Mouse (Mus musculus) embryonic facial prominence, embryonic 15.5 days (tissue): ENCODE measurements around the gene Lrrc66. TPM values are rescaled to one million over a fixed set of nuclear protein-coding genes. Genes with fewer than 3 reads are reported as not detected.
"Not testable (repeated sequence)": the region's sequence is repeated elsewhere in the genome, so short reads cannot be mapped to it uniquely, and the experiment has no call there.

Experiments used
- ATAC-seq: fragments of 200-750 bp; cut with Nextera tagmentation; 2 replicates; pipeline ENCODE4 v1.8.0; 2017; ENCODE audit warnings: low read depth, moderate TSS enrichment; ENCODE audit not compliant: insufficient number of reproducible peaks, low FRiP score, low TSS enrichment
- H3K27ac ChIP-seq: fragments of 300-500 bp; sonication (generic); replicated peaks from 2 replicates; pipeline ENCODE4 v1.5.1; 2015; ENCODE audit warnings: mild to moderate bottlenecking, inconsistent platforms
- H3K27me3 ChIP-seq: fragments of 300-500 bp; sonication (generic); 2 replicates; pipeline ENCODE4 v1.6.1; 2015; ENCODE audit warnings: inconsistent platforms
- H3K36me3 ChIP-seq: fragments of 300-500 bp; sonication (generic); 2 replicates; pipeline ENCODE4 v1.6.1; 2015; ENCODE audit warnings: mild to moderate bottlenecking, inconsistent platforms
- H3K4me1 ChIP-seq: fragments of 300-500 bp; sonication (generic); 2 replicates; pipeline ENCODE4 v1.6.1; 2015; ENCODE audit warnings: inconsistent platforms
- H3K4me2 ChIP-seq: fragments of 300-500 bp; sonication (generic); replicated peaks from 2 replicates; pipeline ENCODE4 v1.6.1; 2015; ENCODE audit warnings: mild to moderate bottlenecking, inconsistent platforms
- H3K4me3 ChIP-seq: fragments of 300-500 bp; sonication (generic); replicated peaks from 2 replicates; pipeline ENCODE4 v1.5.1; 2015; ENCODE audit warnings: mild to moderate bottlenecking, inconsistent platforms
- H3K9ac ChIP-seq: fragments of 300-500 bp; sonication (generic); 2 replicates; pipeline ENCODE4 v1.6.1; 2015; ENCODE audit warnings: inconsistent platforms
- H3K9me3 ChIP-seq: fragments of 300-500 bp; sonication (generic); replicated peaks from 2 replicates; pipeline ENCODE4 v1.6.1; 2016; ENCODE audit warnings: inconsistent platforms
- WGBS: fragments of 180-500 bp; shearing (Covaris S2); methylation state at CpG from one replicate; pipeline ENCODE4 v1.1.7; 2015; 5-methylcytosine and 5-hydroxymethylcytosine counted together
- polyA plus RNA-seq: library from polyadenylated mRNA; unstranded; fragments of >200 nt; fragmentation: Nextera tagmentation; extraction: Ambion mirVana; gene quantifications from 2 replicates; pipeline ENCODE4 v1.2.1, GENCODE M21; 2015

The Lrrc66 gene
- polyA plus RNA-seq, 1 experiment from 2014 or later, result not detected

DNA sequence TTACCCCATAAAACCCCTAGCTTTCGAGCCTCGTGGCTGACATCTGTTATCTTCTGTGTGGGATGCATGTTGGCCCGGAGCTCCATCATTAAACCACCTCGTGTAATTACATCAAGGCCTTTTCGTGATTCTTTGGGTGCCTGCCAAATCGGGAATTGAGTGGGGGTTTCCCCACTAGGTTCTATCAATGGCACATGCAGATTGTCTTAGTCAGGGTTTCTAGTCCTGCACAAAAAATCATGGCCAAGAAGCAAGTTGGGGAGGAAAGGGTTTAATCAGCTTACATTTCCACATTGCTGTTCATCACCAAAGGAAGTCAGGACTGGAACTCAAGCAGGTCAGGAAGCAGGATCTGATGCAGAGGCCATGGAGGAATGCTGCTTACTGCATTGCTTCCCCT is 48.3 kb downstream of the Lrrc66 start:
- not testable (repeated sequence) for H3K4me3 ChIP-seq, H3K27me3 ChIP-seq, H3K9me3 ChIP-seq, H3K9ac ChIP-seq, H3K36me3 ChIP-seq, H3K27ac ChIP-seq, ATAC-seq, H3K4me2 ChIP-seq, H3K4me1 ChIP-seq
- 42% methylated on average over 6 of the region's 6 CpGs for WGBS

DNA sequence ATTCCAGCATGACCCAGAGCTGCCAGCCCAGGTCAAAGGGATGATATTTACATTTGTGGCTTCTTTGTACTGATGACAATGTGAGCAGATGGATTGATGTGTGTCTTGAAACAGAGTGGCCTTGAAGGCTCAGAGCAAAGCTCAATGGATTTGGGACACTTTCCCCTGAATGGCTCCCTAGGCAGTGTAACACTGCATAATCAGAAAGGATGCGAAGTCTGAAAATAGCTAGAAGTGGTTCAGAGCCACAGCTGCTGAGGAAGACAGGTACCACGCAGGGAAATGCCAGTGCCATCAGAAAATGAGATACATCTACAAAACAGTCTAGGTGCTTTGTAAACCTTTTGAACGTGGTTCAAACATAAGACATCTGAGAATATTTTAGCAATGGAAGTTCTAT is 54.2 kb downstream of the Lrrc66 start:
- ATAC-seq, result no peak
- 81% methylated on average over 3 of the region's 3 CpGs for WGBS
- H3K9ac ChIP-seq, result no peak overlapping the region
- no peak overlapping the region for H3K27ac ChIP-seq
- H3K4me2 ChIP-seq, result no peak overlapping the region
- H3K4me1 ChIP-seq, result peaks cover 6% of the 10 kb centered on the region; the same call in 1 of the 2 replicates
- H3K4me3 ChIP-seq, result no peak overlapping the region
- H3K27me3 ChIP-seq, result no peaks in the 10 kb centered on the region
- H3K36me3 ChIP-seq, result no peaks in the 10 kb centered on the region
- no peaks in the 10 kb centered on the region for H3K9me3 ChIP-seq

- no peak overlapping the region for H3K27ac ChIP-seq
- 52% methylated on average over 7 of the region's 7 CpGs for WGBS
- H3K27me3 ChIP-seq, result no peaks in the 10 kb centered on the region
- H3K4me2 ChIP-seq, result no peak overlapping the region
- H3K9ac ChIP-seq, result no peak overlapping the region
- H3K36me3 ChIP-seq, result no peaks in the 10 kb centered on the region
- H3K4me3 ChIP-seq, result no peak overlapping the region
- H3K9me3 ChIP-seq, result no peaks in the 10 kb centered on the region
- no peak for ATAC-seq
- peaks cover 6% of the 10 kb centered on the region; the same call in 1 of the 2 replicates for H3K4me1 ChIP-seq
Observed at GRCm38 (mm10) chr5:73576708-73577107, 55.6 kb downstream of the Lrrc66 start.

- 84% methylated on average over 4 of the region's 4 CpGs for WGBS
- no peaks in the 10 kb centered on the region for H3K36me3 ChIP-seq
- H3K4me1 ChIP-seq, result peaks cover 6% of the 10 kb centered on the region; the same call in 1 of the 2 replicates
- H3K9me3 ChIP-seq, result no peaks in the 10 kb centered on the region
- H3K4me3 ChIP-seq, result no peak overlapping the region
- no peak overlapping the region for H3K27ac ChIP-seq
- no peak for ATAC-seq
- H3K27me3 ChIP-seq, result no peaks in the 10 kb centered on the region
- H3K9ac ChIP-seq, result no peak overlapping the region
- H3K4me2 ChIP-seq, result no peak overlapping the region
Observed at GRCm38 (mm10) chr5:73574616-73575015, 57.7 kb downstream of the Lrrc66 start.

GRCm38 (mm10) chr5:73573789-73574188 is 58.5 kb downstream of the Lrrc66 start:
- H3K9ac ChIP-seq, result no peak overlapping the region
- no peaks in the 10 kb centered on the region for H3K27me3 ChIP-seq
- H3K36me3 ChIP-seq, result no peaks in the 10 kb centered on the region
- no peaks in the 10 kb centered on the region for H3K9me3 ChIP-seq
- WGBS, result 74% methylated on average over 7 of the region's 7 CpGs
- no peak for ATAC-seq
- no peak overlapping the region for H3K27ac ChIP-seq
- H3K4me2 ChIP-seq, result no peak overlapping the region
- no peak overlapping the region for H3K4me3 ChIP-seq
- peaks cover 6% of the 10 kb centered on the region; the same call in 1 of the 2 replicates for H3K4me1 ChIP-seq

GRCm38 (mm10) chr5:73572846-73573245 is 59.5 kb downstream of the Lrrc66 start:
- Histone ChIP-seq H3K4me1 (peaks cover 6% of the 10 kb centered on the region; the same call in 1 of the 2 replicates), H3K9ac (no peak overlapping the region), H3K27ac (no peak overlapping the region), H3K4me3 (no peak overlapping the region), H3K36me3 (no peaks in the 10 kb centered on the region), H3K4me2 (no peak overlapping the region), H3K27me3 (no peaks in the 10 kb centered on the region), H3K9me3 (no peaks in the 10 kb centered on the region)
- no peak for ATAC-seq
- 70% methylated on average over 2 of the region's 2 CpGs for WGBS

DNA sequence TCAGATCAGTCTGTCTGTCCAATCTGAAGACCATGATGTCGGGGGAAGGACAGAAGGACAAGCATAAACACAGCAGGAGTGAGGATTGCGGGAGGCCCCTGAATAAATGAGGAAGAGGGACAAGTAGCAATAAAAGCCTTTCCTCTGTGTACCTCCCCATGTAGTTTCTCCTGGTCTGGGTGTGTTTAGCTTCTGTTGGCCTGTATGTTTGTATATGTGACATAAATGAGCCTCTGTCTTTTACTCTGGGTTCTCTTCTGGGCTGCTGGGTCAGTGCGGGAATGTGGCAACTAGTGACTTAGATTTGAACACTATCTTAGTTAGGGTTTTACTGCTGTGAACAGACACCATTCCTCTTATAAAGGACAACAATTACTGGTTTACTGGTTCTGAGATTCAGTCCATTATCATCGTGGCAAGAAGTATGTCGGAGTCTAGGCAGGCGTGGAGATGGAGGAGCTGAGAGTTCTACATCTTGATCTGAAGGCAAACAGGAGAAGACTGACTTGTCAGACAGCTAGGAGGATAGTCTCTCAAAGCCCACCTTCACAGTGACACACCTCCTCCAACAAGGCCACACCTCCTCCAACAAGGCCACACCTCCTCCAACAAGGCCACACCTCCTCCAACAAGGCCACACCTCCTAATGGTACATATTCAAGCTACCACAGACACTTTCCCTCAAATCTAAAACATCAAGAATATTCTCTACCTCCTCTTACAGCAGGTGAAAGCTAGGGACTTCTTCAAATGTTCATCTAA is 60.8 kb downstream of the Lrrc66 start:
- 89% methylated on average over 6 of the region's 6 CpGs for WGBS

DNA sequence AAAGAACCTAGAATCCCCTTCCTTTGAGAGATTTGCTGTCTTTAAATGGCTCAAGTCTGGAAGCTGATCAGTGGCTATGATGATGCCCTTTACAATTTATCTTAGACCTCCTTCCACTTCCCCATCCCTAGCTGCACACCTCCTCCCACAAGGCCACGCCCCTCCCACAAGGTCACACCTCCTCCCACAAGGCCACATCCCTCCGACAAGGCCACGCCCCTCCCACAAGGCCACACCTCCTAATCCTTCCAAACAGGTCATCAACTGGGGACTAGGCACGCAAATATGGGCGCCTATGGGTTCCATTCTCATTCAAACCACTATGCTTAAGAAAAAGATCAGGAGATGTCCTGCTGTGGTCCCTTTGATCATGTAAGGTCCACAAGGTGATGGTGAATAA is 63.1 kb downstream of the Lrrc66 start:
- Histone ChIP-seq H3K27me3 (no peaks in the 10 kb centered on the region), H3K9ac (no peak overlapping the region), H3K9me3 (no peaks in the 10 kb centered on the region), H3K4me1 (no peaks in the 10 kb centered on the region), H3K27ac (no peak overlapping the region), H3K4me2 (no peak overlapping the region), H3K36me3 (no peaks in the 10 kb centered on the region), H3K4me3 (no peak overlapping the region)
- 76% methylated on average over 5 of the region's 5 CpGs for WGBS
- ATAC-seq, result no peak

More for the DNA sequence above, 60.8 kb downstream of the Lrrc66 start:
- Histone ChIP-seq H3K27me3 (no peaks in the 10 kb centered on the region), H3K4me1 (peaks cover 4% of the 10 kb centered on the region; the same call in 1 of the 2 replicates), H3K9me3 (no peaks in the 10 kb centered on the region), H3K36me3 (no peaks in the 10 kb centered on the region), H3K4me2 (no peak overlapping the region), H3K27ac (no peak overlapping the region), H3K4me3 (no peak overlapping the region), H3K9ac (no peak overlapping the region)
- ATAC-seq, result no peak

DNA sequence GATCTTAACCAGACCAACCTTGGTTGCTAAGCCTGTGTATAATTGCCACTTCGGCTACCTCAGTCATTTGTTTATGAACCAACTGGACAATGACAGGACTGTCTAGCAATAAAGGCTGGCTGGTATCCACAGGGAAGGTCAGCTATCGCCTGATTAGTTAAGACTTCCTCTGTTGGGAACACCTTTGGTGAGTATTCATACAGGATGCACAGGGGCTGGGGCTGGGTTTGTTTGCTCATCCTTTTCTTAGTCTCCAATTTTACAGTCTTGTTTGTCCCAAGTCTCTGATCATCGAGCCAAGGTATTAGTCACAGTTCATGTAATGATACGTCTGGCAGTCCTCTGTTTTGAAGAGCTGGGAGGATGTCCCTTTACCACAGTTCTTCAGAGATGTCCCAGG is 65.4 kb downstream of the Lrrc66 start:
- Histone ChIP-seq H3K4me3 (no peak overlapping the region), H3K27me3 (no peaks in the 10 kb centered on the region), H3K9me3 (no peaks in the 10 kb centered on the region), H3K9ac (no peak overlapping the region), H3K4me2 (no peak overlapping the region), H3K36me3 (no peaks in the 10 kb centered on the region), H3K27ac (no peak overlapping the region), H3K4me1 (0 out of 2 replicates have a peak, but pooled peaks cover 4% of the 10 kb centered on the region)
- ATAC-seq, result no peak
- WGBS, result 71% methylated on average over 4 of the region's 4 CpGs

GRCm38 (mm10) chr5:73566119-73566518 is 66.2 kb downstream of the Lrrc66 start:
- H3K4me2 ChIP-seq, result no peak overlapping the region
- no peaks in the 10 kb centered on the region for H3K27me3 ChIP-seq
- no peaks in the 10 kb centered on the region for H3K36me3 ChIP-seq
- 63% methylated on average over 5 of the region's 5 CpGs for WGBS
- no peak overlapping the region for H3K27ac ChIP-seq
- no peak for ATAC-seq
- 0 out of 2 replicates have a peak, but pooled peaks cover 4% of the 10 kb centered on the region for H3K4me1 ChIP-seq
- H3K9me3 ChIP-seq, result no peaks in the 10 kb centered on the region
- H3K9ac ChIP-seq, result no peak overlapping the region
- H3K4me3 ChIP-seq, result no peak overlapping the region

DNA sequence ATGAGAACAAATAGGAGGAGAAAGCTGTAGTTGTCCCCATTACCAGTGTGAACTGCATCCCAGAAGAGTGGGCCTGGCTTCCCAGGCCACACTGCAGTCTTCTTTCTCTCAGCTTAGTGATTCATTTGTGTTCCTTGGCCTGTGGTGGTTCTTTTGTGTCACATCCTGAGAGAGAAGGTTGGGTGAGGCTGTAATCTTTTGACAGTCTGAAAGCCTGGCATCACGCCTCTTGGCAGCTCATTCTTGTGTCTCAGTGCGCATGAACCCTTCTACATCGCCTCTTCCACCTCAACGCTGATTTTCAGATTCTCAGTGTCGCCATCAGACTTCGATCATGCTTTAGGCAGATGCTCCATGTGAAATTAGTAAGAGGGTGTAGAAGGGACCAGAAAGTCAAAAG is 68.3 kb downstream of the Lrrc66 start:
- H3K4me1 ChIP-seq, result 0 out of 2 replicates have a peak, but pooled peaks cover 4% of the 10 kb centered on the region
- H3K27me3 ChIP-seq, result no peaks in the 10 kb centered on the region
- H3K36me3 ChIP-seq, result 0 out of 2 replicates have a peak, but pooled peaks cover under 1% of the 10 kb centered on the region
- no peak overlapping the region for H3K9ac ChIP-seq
- H3K4me2 ChIP-seq, result no peak overlapping the region
- no peak overlapping the region for H3K27ac ChIP-seq
- ATAC-seq, result no peak
- 95% methylated on average over 6 of the region's 6 CpGs for WGBS
- no peaks in the 10 kb centered on the region for H3K9me3 ChIP-seq
- H3K4me3 ChIP-seq, result no peak overlapping the region

- 86% methylated on average over 6 of the region's 6 CpGs for WGBS
Observed at GRCm38 (mm10) chr5:73558756-73559155, 73.6 kb downstream of the Lrrc66 start.

More at GRCm38 (mm10) chr5:73558756-73559155, 73.6 kb downstream of the Lrrc66 start:
- Histone ChIP-seq H3K4me1 (peaks cover 3% of the 10 kb centered on the region; the same call in 1 of the 2 replicates), H3K27me3 (no peaks in the 10 kb centered on the region), H3K9me3 (no peaks in the 10 kb centered on the region), H3K4me3 (no peak overlapping the region), H3K4me2 (no peak overlapping the region), H3K27ac (no peak overlapping the region), H3K36me3 (peaks cover 7% of the 10 kb centered on the region; the same call in 1 of the 2 replicates), H3K9ac (no peak overlapping the region)
- ATAC-seq, result no peak
